Mouse (Mus musculus) embryonic fibroblast, embryonic 13.5 days (primary cell): ENCODE data around the gene Ppp6c.

Experiments
- CTCF ChIP-seq: IDR thresholded peaks from 2 replicates; pipeline ENCODE4 v1.5.1; 2011; ENCODE audit warnings: mild to moderate bottlenecking, control low read depth, low read length, moderate library complexity, borderline replicate concordance; ENCODE audit not compliant: insufficient read depth
- POLR2A ChIP-seq: IDR thresholded peaks from 2 replicates; pipeline ENCODE4 v1.6.1; 2011; ENCODE audit warnings: low read depth, mild to moderate bottlenecking, control low read depth, low read length, moderate library complexity

GRCm38 (mm10) chr2:39224621-39225020 lies 1.6 kb downstream of the Ppp6c start:
- no peak for TF ChIP-seq CTCF
- no peak for TF ChIP-seq POLR2A
